In genomic region chr7:83671573-83671972, GRCm38 (mm10) we compare ENCODE assay signal across 16 mouse cellular contexts.
"Had no signal": no experiment of that assay in that cellular context is flagged by ENCODE, and none has a peak within 500 bp of the region (broad histone marks: within the 10 kb centered on the region; RNA-seq: fewer than 3 reads in every experiment).

No protein-coding gene starts in this region.

- H3K9me3 ChIP-seq: limb, embryonic 12.5 days; limb, embryonic 15.5 days; midbrain, embryonic 13.5 days had no signal

- H3K9ac ChIP-seq: limb, embryonic 12.5 days; limb, embryonic 15.5 days; liver, embryonic 14.5 days; liver, postnatal 0 days; lung, embryonic 14.5 days; midbrain, embryonic 13.5 days had no signal

- H3K27ac ChIP-seq: limb, embryonic 12.5 days; limb, embryonic 15.5 days; liver, embryonic 14.5 days; macrophage; midbrain, embryonic 13.5 days had no signal

- H3K36me3 ChIP-seq: limb, embryonic 12.5 days; midbrain, embryonic 13.5 days had no signal

- ATAC-seq: intestine, postnatal 0 days; liver, postnatal 0 days; lung, postnatal 0 days; midbrain, embryonic 13.5 days had no signal

- DNase-seq: kidney, adult 9 months; kidney, postnatal 14 days; kidney, postnatal 4 days; left cerebral cortex, postnatal 4 days; liver, postnatal 0 days; lung, embryonic 14.5 days; thymus, adult 18-20 months; thymus, postnatal 25 days had no signal

- H3K4me2 ChIP-seq: limb, embryonic 12.5 days; limb, embryonic 15.5 days; liver, embryonic 11.5 days; lung, embryonic 14.5 days; midbrain, embryonic 13.5 days had no signal

- H3K27me3 ChIP-seq: limb, embryonic 12.5 days; limb, embryonic 15.5 days; midbrain, embryonic 13.5 days had no signal

- H3K4me1 ChIP-seq: limb, embryonic 12.5 days; limb, embryonic 15.5 days; midbrain, embryonic 13.5 days had no signal

- H3K4me3 ChIP-seq: limb, embryonic 12.5 days; limb, embryonic 15.5 days; midbrain, embryonic 13.5 days had no signal
